Mouse (Mus musculus): ENCODE results near the gene Copb2. TPM values are rescaled to one million over a fixed set of nuclear protein-coding genes. Genes with fewer than 3 reads are reported as not detected.
A peak's percentile ranks its signal among the peaks of the same experiment; 100 is the strongest.

Gene Copb2
- total RNA-seq (2017) = 178 and 185 TPM in 2 replicates

- peak; percentile 98 for ATAC-seq (replicated peaks in 1 of 2; ENCODE audit: insufficient read depth in 1 of 2, low FRiP score in 2 of 2, low TSS enrichment in 1 of 2, low read depth in 1 of 2, poor library complexity in 2 of 2, severe bottlenecking in 2 of 2)
Observed at GRCm38 (mm10) chr9:98563137-98564126, at the start of gene Copb2. Gene Copb2 (plus strand): TSS chr9:98563721.

GRCm38 (mm10) chr9:98523872-98524271, 39.6 kb upstream of the Copb2 start:
- peak; percentile 71 to 83; a peak in 3 of 4 replicates for ATAC-seq (replicated peaks in 1 of 2; ENCODE audit: insufficient read depth in 1 of 2, low FRiP score in 2 of 2, low TSS enrichment in 1 of 2, low read depth in 1 of 2, poor library complexity in 2 of 2, severe bottlenecking in 2 of 2)

- ATAC-seq (replicated peaks in 1 of 2; ENCODE audit: insufficient read depth in 1 of 2, low FRiP score in 2 of 2, low TSS enrichment in 1 of 2, low read depth in 1 of 2, poor library complexity in 2 of 2, severe bottlenecking in 2 of 2) = no peak
Observed at GRCm38 (mm10) chr9:98524786-98525542, 38.6 kb upstream of the Copb2 start.

- ATAC-seq (replicated peaks in 1 of 2; ENCODE audit: insufficient read depth in 1 of 2, low FRiP score in 2 of 2, low TSS enrichment in 1 of 2, low read depth in 1 of 2, poor library complexity in 2 of 2, severe bottlenecking in 2 of 2) = no peak
Observed at GRCm38 (mm10) chr9:98525543-98525924, 38.0 kb upstream of the Copb2 start.

- no peak for ATAC-seq (replicated peaks in 1 of 2; ENCODE audit: insufficient read depth in 1 of 2, low FRiP score in 2 of 2, low TSS enrichment in 1 of 2, low read depth in 1 of 2, poor library complexity in 2 of 2, severe bottlenecking in 2 of 2)
Observed at GRCm38 (mm10) chr9:98527226-98527625, 36.3 kb upstream of the Copb2 start.

GRCm38 (mm10) chr9:98529776-98530175, 33.7 kb upstream of the Copb2 start:
- no peak for ATAC-seq (replicated peaks in 1 of 2; ENCODE audit: insufficient read depth in 1 of 2, low FRiP score in 2 of 2, low TSS enrichment in 1 of 2, low read depth in 1 of 2, poor library complexity in 2 of 2, severe bottlenecking in 2 of 2)

- peak; percentile 39 to 82; a peak in 3 of 4 replicates for ATAC-seq (replicated peaks in 1 of 2; ENCODE audit: insufficient read depth in 1 of 2, low FRiP score in 2 of 2, low TSS enrichment in 1 of 2, low read depth in 1 of 2, poor library complexity in 2 of 2, severe bottlenecking in 2 of 2)
Observed at GRCm38 (mm10) chr9:98530999-98531398, 32.5 kb upstream of the Copb2 start.

GRCm38 (mm10) chr9:98534675-98535280, 28.7 kb upstream of the Copb2 start:
- no peak for ATAC-seq (replicated peaks in 1 of 2; ENCODE audit: insufficient read depth in 1 of 2, low FRiP score in 2 of 2, low TSS enrichment in 1 of 2, low read depth in 1 of 2, poor library complexity in 2 of 2, severe bottlenecking in 2 of 2)

GRCm38 (mm10) chr9:98535763-98536162, 27.8 kb upstream of the Copb2 start:
- ATAC-seq (replicated peaks in 1 of 2; ENCODE audit: insufficient read depth in 1 of 2, low FRiP score in 2 of 2, low TSS enrichment in 1 of 2, low read depth in 1 of 2, poor library complexity in 2 of 2, severe bottlenecking in 2 of 2) = no peak

GRCm38 (mm10) chr9:98538017-98538712, 25.4 kb upstream of the Copb2 start:
- no peak for ATAC-seq (replicated peaks in 1 of 2; ENCODE audit: insufficient read depth in 1 of 2, low FRiP score in 2 of 2, low TSS enrichment in 1 of 2, low read depth in 1 of 2, poor library complexity in 2 of 2, severe bottlenecking in 2 of 2)

- peak; percentile 78 to 89 for ATAC-seq (replicated peaks in 1 of 2; ENCODE audit: insufficient read depth in 1 of 2, low FRiP score in 2 of 2, low TSS enrichment in 1 of 2, low read depth in 1 of 2, poor library complexity in 2 of 2, severe bottlenecking in 2 of 2)
Observed at GRCm38 (mm10) chr9:98538713-98539360, 24.7 kb upstream of the Copb2 start.

GRCm38 (mm10) chr9:98544042-98544441, 19.5 kb upstream of the Copb2 start:
- ATAC-seq (replicated peaks in 1 of 2; ENCODE audit: insufficient read depth in 1 of 2, low FRiP score in 2 of 2, low TSS enrichment in 1 of 2, low read depth in 1 of 2, poor library complexity in 2 of 2, severe bottlenecking in 2 of 2) = no peak

- no peak for ATAC-seq (replicated peaks in 1 of 2; ENCODE audit: insufficient read depth in 1 of 2, low FRiP score in 2 of 2, low TSS enrichment in 1 of 2, low read depth in 1 of 2, poor library complexity in 2 of 2, severe bottlenecking in 2 of 2)
Observed at GRCm38 (mm10) chr9:98583852-98584251, 20.3 kb downstream of the Copb2 start.

- no peak for ATAC-seq (replicated peaks in 1 of 2; ENCODE audit: insufficient read depth in 1 of 2, low FRiP score in 2 of 2, low TSS enrichment in 1 of 2, low read depth in 1 of 2, poor library complexity in 2 of 2, severe bottlenecking in 2 of 2)
Observed at GRCm38 (mm10) chr9:98600094-98600493, 36.6 kb downstream of the Copb2 start.

GRCm38 (mm10) chr9:98601156-98601836, 37.8 kb downstream of the Copb2 start, which contains the start of gene Mrps22:
Gene Mrps22 (minus strand): TSS chr9:98601660.
- ATAC-seq (replicated peaks in 1 of 2; ENCODE audit: insufficient read depth in 1 of 2, low FRiP score in 2 of 2, low TSS enrichment in 1 of 2, low read depth in 1 of 2, poor library complexity in 2 of 2, severe bottlenecking in 2 of 2) = peak; percentile 99

- no peak for ATAC-seq (replicated peaks in 1 of 2; ENCODE audit: insufficient read depth in 1 of 2, low FRiP score in 2 of 2, low TSS enrichment in 1 of 2, low read depth in 1 of 2, poor library complexity in 2 of 2, severe bottlenecking in 2 of 2)
Observed at GRCm38 (mm10) chr9:98601837-98602359, 38.4 kb downstream of the Copb2 start.

Measured in hematopoietic stem cell, adult 5-6 weeks (primary cell).